Mouse (Mus musculus) frontal cortex, postnatal 25 days (tissue): ENCODE results near the gene Armc6.
"Not testable (repeated sequence)": the region's sequence is repeated elsewhere in the genome, so short reads cannot be mapped to it uniquely, and the experiment has no call there.

ENCODE experiments used
- DNase-seq, 2 experiments: peaks; one replicate each; pipeline ENCODE4 v3.0.0; 2022; ENCODE audit warnings: low spot score in 2 of 2

The Armc6 gene

DNA sequence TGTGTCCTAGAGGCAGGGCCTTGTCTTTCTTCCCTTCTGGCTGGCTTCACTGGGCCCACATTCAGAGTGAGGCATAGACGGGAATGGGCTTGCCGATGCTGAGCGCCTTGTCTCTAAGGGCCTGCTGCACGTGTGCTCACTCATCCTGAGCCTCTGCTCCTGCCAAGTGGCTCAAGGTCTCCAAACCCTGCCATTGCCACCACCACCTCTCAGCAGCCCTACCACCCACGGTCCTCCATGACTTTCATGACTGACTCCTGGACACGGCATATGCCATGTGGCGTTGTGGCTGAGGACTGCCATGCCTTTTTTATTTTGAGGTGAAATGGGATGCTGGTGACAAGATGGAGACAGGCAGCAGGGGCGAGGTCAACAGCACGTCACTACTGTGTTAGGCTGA lies 3.4 kb downstream of the Armc6 start:
- DNase-seq, result no peak

DNA sequence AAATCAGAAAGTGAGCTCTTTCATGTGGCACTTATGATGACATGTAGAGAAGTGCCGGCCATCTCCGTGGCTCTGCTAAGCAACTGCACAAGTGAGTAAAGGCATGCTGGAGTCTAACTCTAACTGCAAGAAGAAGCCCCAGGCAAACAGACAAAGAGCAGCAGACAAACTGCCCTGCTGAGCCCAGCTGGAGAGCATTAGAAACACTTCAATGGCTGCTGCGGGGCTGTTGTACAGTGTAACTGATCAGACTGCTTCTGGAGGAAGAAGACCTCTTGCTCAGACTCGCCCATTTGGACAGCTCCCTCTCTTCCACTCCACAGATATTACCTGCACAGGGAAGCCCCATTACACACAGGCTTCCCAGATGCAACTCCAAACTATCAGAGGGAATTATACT lies 6.3 kb downstream of the Armc6 start:
- DNase-seq, result no peak

DNA sequence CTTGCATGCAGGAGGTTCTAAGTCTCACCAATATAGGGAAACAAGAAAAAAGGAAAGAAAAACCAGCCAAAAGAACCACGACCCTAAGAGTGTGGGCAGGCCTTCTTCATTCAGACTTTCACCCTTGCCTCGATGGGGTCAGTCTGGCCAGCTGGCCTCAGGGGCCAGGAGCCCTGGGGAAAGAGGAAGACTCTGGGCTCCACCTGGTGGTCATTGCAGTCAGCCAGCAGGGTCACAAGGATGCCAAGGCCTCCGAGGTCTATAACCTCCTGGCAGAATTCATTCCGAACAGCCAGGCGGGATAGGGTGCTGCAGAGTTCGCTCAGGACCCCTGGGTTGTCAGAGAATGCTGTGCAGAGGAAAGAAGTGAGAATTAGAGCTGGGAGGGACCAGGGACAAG lies 10.9 kb downstream of the Armc6 start:
- DNase-seq, result no peak

DNA sequence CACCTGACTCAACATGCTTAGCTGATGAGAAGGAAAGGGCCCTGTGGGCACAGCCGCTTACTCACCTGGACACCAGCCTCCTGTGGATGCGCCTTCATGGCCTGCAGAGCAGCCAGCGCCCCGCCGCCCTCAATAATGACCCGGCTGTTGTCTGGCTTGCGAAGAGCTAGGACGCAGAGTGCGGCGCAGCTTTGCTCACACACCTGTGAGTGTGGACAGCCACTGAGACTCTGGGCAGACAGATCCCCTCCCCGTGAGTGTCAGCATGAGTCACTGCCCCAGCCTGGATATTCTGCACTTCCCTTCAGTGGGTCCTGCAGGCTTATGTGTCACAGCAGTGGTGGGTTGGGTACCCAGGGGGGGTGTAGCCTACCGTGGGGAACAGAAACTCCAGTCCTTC lies 12.2 kb downstream of the Armc6 start:
- DNase-seq, result no peak

DNA sequence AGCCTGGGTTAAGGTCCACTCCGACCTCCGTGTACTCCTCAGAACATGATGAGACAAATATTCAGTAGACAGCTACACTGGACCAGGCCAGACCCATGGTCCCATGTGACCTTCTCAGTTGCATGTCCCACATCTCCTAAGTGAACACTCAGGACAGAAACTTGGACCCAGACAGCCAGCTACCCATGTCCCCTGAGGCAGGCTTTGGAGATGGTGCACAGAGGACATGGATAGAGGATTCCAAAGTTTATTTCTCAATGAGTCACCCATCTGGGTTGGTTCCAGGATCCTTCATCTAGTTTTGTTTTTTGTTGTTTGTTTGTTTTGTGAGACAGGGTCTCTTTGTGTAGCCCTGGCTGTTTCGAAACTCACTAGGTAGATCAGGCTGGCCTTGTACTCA lies 13.4 kb downstream of the Armc6 start:
- DNase-seq, result no peak

DNA sequence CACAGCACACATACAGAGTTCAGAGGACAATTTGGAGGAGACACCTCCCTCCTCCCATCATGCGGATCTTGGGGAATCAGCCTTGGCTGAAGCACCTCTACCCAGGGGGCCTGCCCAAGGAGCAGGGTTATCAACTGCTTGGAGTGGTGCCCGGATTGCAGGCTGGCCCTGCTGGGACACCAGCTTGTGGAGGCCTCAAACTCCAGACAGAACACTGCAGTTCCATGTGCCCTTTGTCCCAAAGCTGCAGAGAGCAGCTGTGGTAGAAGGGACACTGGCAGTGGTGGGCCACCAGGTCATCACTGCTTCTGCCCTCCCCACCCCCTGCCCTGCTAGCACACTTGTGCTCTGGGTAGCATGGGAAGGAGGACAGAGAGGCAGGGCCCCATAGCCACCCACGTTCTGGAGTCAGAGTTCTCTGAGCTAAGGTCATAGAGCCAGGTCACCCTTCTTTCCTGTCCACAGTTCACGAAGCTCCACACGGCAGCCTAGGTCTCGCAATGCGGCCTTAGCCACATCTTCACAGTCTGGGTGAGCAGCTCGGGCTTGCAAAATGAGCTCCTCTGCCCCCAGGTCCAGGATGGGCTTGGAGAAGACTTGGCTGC lies 13.9 kb downstream of the Armc6 start:
- no peak for DNase-seq

DNA sequence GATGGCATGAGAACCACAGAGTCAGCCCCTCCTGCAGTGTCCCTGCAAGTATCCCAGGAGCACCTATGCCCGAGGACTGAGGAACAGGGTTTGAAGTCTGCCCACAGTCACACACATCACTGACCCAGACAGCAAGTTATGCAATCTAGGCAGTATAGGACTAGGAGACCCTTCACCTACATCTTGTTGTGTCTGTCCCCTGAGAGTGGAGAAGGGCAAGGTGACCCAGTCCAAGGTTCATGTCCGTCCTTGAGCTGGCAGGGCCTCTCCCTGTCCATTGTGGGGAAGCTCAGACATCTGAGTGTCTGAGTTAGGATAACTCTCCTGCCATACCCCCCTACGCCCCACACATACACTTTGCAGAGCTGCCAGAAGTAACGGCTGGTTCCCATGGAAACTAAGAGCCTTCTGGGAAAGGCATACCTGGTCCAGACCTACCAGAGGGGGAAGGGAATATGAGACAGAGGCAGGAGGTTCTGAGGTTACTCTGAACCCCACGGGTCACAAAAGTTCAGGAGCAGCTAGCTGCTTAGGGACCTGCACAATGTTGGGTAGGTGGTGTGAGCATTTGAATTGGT lies 15.1 kb downstream of the Armc6 start:
- DNase-seq, result no peak

DNA sequence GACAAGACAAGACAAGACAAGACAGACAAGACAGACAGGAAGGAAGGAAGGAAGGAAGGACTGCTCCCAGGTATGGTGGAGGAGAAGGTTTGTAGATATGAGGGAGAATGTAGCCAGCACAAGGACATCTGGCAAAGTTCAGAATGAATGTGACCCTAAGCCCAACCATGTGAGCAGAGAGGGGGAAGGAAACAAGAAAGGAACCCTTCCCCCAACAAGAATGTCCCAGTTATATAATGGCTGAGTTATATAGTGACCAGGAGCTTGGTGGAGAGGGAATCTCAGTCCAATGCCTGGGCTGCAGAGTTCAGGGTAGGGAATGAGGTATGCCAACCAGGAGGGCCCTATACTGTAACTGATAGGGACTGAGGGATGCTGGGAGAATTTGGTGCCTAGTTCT lies 16.8 kb downstream of the Armc6 start:
- no peak for DNase-seq

DNA sequence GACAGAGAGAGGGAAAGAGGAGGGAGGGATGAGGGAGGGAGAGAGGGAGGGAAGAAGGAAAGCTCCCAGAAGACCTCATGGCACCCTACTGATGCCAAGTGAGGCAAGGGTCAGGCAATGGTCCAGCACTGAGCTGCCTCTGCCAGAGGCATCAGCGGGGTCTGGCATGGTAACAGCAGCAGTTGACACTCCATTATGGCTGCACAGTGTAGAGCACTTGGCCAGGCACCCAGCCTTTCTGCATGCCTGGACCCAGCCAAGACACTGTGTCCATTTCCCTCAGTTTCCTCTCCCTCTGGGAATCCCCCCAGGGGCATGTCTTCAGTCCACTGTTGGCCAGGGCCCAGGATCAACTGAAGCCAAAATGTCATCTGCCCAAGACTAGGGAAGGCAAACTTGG lies 17.7 kb downstream of the Armc6 start:
- peak; percentile 32 to 55 for DNase-seq

DNA sequence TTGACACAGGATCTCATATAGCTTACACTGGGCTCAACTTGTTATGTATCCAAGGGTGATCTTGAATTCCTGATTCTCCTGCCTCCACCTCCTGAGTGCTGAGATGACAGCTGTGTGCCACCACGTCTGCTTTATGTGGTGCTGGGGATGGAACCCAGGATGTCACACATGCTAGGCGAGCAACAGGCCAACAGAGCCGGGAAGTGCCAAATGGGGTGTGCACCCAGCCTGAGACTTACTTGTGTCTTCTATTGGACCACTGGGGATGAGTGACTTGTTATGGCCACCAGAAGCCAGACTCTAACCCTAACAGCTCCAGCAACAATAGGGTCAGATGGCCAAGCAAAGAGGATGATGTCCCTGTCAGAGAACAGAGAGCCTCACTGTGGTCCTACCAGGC lies 18.1 kb downstream of the Armc6 start:
- DNase-seq, result not testable (repeated sequence)

DNA sequence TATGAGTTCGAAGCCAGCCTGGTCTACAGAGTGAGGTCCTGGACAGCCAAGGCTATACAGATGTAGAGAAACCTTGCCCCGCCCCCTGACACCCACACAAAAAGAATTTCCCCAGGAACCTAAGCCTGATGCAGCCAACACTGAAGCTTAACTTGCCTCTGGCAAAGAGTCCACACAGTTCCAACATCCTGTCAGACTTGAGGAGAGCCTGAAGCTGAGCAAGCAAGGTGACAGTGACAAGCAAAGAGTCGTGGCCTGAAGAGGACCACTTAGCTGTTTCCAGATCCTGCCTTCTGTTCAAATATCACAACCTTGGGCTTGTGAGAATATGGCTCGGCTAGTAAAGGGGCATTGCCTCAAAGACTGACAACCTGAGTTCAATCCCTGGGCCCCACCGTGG lies 19.2 kb downstream of the Armc6 start:
- no peak for DNase-seq

DNA sequence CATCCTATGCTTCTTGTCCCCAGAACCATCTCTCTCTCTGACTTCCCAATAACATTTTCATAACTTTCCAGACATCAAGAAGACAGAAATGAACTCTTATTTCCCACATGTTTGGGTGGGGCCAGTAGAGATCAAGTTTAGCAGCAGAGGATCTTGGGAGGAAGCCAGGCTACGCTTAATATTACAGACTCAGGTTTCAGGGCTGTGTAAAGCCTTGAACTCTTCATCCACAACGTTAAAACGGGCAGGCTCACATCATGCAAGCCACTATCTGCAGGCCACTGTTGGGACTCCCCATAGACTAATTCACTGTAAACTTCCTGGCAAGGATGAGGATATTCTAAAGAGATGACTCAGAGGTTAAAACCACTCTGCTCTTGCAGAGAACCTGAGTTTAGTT lies 19.9 kb downstream of the Armc6 start:
- DNase-seq, result no peak

DNA sequence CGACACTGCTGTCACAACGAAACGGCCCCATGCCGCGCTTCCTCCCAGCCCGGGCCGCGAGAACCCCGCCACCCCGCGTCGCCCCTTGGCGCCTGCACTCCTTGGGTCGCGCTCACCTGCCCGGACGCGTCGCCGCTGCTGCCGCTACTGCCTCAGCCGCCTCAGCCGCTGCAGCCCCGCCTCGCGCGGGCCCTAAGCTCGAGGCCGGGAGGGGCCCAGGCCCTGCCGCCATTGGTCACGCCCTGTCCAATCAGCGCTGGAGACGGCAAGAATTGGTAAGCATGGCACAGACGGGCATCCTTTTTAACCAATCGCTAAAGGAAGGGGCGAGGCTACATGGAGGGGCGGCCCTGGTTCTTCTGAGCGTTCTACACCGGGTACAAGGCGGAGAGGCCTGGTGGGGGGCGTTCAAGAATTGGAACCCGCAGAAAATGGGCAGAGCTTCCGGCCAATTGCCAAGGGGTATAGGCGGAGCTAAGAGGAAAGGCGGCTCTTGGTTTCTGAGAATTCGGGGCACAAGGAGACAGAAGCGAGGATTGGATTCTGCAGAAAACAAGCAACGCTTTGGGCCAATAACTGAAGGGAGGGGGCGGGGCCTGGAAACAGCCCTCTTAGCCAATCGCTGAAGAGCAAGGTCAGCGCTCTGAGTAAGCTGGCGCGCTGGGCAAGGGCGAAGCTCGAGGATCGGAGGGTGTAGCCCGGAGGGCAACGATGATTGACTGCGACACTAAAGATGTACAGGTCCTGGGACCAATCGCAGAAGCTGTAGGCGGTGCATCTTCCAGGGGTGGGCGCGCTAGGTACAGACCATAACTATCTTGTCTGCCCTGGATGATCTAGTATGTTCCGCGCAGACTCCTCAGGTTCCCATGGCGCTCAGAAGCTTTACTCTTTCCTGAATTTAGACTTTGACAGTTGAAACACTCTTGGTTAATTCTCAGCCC lies 21.9 kb downstream of the Armc6 start, which contains the start of gene Slc25a42:
TSS of gene Slc25a42 (minus strand) at position 194 of the 944 bp plus-strand sequence.
- DNase-seq, result peak; percentile 90 to 96

DNA sequence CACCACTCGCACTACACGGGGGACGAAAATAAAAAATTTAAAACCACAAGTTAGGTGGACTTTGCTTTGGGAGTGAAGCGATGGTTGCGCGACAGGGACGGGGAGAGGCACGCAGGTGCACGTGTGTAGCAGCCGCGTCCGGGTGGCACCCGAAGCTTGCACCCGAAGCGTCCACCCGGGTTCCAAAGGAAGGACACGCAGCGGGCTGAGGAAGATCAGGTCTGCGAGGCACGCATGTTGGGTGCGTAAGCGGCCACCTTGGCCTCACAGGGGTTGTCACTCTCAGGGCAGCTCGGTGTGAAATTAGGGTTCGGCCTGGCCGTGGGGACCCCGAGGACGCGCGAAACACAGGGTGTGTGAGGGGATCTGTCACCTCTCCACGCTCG lies 22.5 kb downstream of the Armc6 start:
- peak in 1 of 2 experiments; percentile 36 for DNase-seq

DNA sequence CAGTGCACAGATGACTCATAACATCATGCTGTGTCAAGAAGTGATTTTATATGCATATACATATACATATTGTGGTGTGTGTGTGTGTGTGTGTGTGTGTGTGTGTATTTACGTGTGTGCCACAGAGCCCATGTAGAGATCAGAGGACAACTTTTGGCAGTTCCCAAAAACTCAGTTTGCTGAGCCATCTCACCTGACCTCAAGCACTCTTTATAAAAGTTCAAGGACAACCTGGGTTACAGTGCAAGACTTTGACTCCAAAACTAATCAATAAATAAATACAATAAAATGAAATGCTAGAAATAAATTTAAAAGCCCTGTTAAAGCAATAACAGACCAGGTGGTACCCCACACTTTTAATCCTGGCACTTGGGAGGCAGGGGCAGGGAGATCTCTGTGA lies 23.0 kb downstream of the Armc6 start:
- no peak for DNase-seq

DNA sequence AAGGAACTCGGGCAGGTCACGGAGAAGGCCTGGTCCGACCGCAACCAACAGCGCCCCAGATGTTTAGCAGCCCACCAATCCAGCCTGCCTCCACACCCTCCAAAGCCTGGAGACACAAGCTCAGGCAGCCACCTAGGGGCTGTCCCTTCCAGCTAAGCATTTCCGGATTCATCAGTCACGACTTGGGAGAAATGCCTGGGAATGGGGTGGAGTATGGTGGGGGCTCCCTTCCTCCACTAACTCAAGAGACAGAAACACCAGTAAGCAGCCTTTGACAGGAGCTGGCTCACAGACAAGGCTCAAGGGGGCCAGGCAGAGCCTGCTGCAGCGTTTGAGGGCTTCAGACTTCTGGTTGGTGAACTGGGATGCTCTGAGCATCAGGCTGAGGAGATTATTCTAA lies 23.7 kb downstream of the Armc6 start:
- peak in 1 of 2 experiments; percentile 44 for DNase-seq

DNA sequence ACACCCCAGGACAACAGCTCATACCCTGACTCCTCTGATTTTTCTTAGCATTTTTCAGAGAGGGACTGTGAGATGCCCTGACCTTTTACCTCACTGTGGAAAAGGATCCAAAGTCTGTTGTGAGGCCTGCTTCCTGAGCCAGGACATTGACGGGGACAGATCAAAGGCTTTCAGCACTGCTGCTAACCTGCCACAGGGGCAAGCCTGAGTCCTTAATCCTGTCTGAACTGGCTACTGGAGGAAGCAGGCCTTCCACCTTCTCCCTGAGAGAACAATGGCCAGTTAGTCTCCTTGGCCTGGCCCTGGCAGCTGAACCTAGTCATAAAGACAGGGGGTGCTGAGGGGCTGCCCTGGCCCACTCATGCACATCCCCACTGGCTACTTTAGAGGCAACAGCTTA lies 26.1 kb downstream of the Armc6 start:
- DNase-seq, result no peak

DNA sequence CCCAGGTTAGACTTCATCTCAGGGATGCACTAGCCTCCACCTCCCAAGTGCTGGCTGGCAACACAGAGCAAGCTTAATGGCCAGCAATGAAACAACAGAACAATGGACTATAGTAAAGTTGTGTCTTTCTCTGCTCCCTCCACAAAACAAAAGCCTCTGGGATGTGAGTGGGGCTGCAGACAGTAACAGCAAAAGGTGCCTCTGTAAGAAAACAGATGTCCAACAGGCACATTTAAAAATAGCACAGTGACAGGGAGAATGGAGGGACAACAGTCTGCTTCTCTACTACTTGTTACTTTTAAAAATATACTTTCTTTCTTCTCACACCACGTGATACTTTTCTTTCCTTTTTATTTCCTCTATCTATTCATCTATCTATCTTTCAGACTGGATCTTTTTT lies 29.5 kb downstream of the Armc6 start:
- no peak for DNase-seq

DNA sequence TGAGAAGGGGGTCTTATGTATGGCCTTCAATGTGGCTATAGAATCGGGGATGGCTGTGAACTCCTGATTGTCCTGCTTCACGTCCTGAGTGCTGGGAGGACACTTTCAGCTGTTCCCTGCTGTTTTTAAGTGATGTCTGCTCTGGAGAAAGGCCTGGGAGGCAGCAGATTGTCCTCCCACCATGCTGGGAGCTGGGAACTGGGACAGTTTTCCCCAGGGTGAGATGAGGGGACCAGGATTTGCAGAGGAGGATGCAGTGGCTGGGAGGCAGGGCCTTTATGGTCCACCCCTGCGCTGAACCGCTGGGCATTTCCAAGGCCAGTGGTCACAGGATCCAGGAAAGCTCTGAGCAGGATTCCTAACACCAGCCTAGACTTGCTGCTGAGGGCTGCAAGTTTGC lies 31.2 kb downstream of the Armc6 start:
- no peak for DNase-seq

DNA sequence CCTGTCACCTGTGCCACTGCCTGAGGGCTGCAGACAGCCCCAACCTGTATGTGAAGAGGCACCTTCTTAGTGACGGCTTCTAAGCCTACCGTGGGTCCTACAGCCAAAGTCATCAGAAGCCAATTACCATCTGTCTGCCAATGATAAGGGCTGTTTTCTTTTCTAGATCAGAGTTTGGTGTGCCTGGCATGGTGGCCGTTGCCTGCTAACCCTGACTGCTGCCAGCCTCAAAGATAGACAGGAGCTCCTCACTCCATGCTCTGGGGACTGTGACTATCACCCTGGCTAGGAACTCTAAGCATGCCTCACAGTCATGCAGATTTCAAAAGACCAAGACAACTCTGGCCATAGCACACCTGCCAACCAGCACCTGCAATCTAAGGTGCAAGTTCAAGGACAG lies 32.8 kb downstream of the Armc6 start:
- DNase-seq, result no peak

DNA sequence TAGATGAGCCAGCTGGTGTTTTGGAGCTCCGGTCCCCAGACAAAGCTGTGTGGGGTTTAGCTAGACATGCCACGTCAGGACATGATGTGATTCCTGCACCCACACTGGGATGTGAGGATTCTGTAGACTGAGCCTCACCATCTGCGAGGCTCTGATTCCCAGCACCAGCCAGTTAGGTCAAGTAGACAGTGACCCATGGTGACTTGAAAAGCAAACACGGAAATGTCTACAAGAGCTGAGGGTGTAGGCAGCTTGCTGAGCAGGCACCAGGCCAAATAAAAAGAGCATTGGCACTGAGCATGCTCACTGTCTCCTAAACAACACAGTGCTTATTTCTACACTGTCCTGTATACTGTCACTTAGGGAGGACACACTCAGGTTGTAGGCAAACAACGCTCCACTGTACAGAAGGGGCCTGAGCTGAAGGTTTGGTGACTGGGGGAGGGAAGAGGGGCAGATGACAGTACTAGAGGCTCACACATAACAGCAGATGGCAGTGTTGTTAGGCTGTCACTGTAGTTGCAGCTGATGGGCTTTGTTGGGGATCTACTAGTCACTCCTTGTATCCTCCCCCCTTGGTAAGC lies 34.1 kb downstream of the Armc6 start:
- peak; percentile 22 to 50 for DNase-seq

DNA sequence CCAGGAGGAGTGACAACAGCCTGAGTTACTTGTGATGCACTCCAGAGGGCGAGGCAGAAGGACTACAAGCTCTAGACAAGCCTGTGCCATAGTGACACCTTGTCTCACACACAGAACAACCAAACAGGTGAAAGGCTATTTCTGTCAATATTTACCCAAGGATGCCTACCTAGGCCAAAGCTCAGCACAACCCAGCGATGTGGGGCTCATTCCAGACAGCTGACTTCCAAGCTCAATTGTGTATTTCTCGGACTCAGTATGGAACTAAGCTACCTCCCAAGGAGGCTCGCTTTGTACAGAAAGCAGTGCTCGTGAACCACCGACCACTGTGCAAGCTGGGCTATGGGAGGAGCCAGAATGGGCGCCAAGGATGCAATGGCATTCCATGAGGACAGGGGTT lies 36.7 kb downstream of the Armc6 start:
- DNase-seq, result no peak

DNA sequence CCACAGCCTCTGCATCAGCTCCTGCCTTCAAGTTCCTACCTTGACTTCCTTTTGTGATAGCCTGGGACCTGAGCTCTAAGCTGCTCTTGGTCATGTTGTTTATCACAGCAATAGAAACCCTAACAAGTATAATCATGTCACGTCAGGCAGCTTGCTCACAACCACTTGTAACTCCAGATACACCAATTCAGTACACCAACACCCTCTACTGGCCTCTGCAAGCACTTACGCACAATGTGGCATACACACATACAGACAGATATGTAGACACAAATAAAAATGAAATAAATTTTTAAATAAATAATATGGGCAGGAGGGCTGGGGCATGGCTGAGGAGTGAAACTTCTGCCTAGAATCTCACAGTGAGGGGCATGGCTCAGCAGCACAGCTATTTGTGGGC lies 38.5 kb downstream of the Armc6 start:
- DNase-seq, result no peak
